Mouse (Mus musculus) urinary bladder, postnatal 25 days (tissue): ENCODE results near the gene Dlgap3.

ENCODE experiments used
- DNase-seq: peaks from one replicate; pipeline ENCODE4 v3.0.0; 2022; ENCODE audit warnings: low spot score

Dlgap3 gene

GRCm38 (mm10) chr4:127263438-127264182 is 94.6 kb downstream of the Dlgap3 start:
- DNase-seq = no peak

GRCm38 (mm10) chr4:127264183-127264554 is 95.2 kb downstream of the Dlgap3 start:
- DNase-seq = no peak

- DNase-seq = no peak
Observed at GRCm38 (mm10) chr4:127278451-127279001, 109.5 kb downstream of the Dlgap3 start.

- DNase-seq = no peak
Observed at GRCm38 (mm10) chr4:127279241-127279640, 110.2 kb downstream of the Dlgap3 start.
